Mouse (Mus musculus) liver, embryonic 16.5 days (tissue): ENCODE measurements around the gene Efcab7. TPM values are rescaled to one million over a fixed set of nuclear protein-coding genes. Genes with fewer than 3 reads are reported as not detected.
A peak's percentile ranks its signal among the peaks of the same experiment; 100 is the strongest.

Experiments
- ATAC-seq: fragments of 200-750 bp; cut with Nextera tagmentation; 2 replicates; pipeline ENCODE4 v1.8.0; 2017; ENCODE audit warnings: low read depth, mild to moderate bottlenecking, moderate number of reproducible peaks, moderate library complexity
- H3K27ac ChIP-seq: fragments of 300-500 bp; sonication (generic); 2 replicates; pipeline ENCODE4 v1.5.1; 2014; ENCODE audit warnings: mild to moderate bottlenecking, low read length
- H3K27me3 ChIP-seq: fragments of 300-500 bp; sonication (generic); 2 replicates; pipeline ENCODE4 v1.6.1; 2014; ENCODE audit warnings: low read depth, low read length, mixed read lengths; ENCODE audit not compliant: control insufficient read depth, insufficient read depth
- H3K36me3 ChIP-seq: fragments of 300-500 bp; sonication (generic); 2 replicates; pipeline ENCODE4 v1.6.1; 2014; ENCODE audit warnings: mild to moderate bottlenecking; ENCODE audit not compliant: control insufficient read depth, insufficient read depth
- H3K4me1 ChIP-seq: fragments of 300-500 bp; sonication (generic); 2 replicates; pipeline ENCODE4 v1.6.1; 2014; ENCODE audit warnings: low read depth, low read length, mixed read lengths; ENCODE audit not compliant: control insufficient read depth
- H3K4me2 ChIP-seq: fragments of 300-500 bp; sonication (generic); 2 replicates; pipeline ENCODE4 v1.6.1; 2014; ENCODE audit warnings: low read depth, low read length, mixed read lengths
- H3K4me3 ChIP-seq: fragments of 300-500 bp; sonication (generic); 2 replicates; pipeline ENCODE4 v1.5.1; 2014; ENCODE audit warnings: low read depth, mild to moderate bottlenecking, low read length
- H3K9ac ChIP-seq: fragments of 300-500 bp; sonication (generic); 2 replicates; pipeline ENCODE4 v1.6.1; 2014; ENCODE audit warnings: low read depth, low read length
- H3K9me3 ChIP-seq: fragments of 300-500 bp; sonication (generic); replicated peaks from 2 replicates; pipeline ENCODE4 v1.6.1; 2016; ENCODE audit warnings: low read length; ENCODE audit not compliant: control insufficient read depth
- WGBS: fragments of 180-500 bp; shearing (Covaris S2); extraction: QIAGEN DNeasy Blood & Tissue Kit; methylation state at CpG from one replicate; pipeline ENCODE4 v1.1.7; 2014; ENCODE audit not compliant: insufficient replicate concordance; 5-methylcytosine and 5-hydroxymethylcytosine counted together
- polyA plus RNA-seq: library from polyadenylated mRNA; unstranded; fragments of >200 nt; fragmentation: Nextera tagmentation; extraction: Ambion mirVana; gene quantifications from 2 replicates; pipeline ENCODE4 v1.2.1, GENCODE M21; 2015

Gene Efcab7
- polyA plus RNA-seq, 1 experiment from 2014 or later, result 2.4 TPM

GRCm38 (mm10) chr4:99926380-99926779 is 97.4 kb downstream of the Efcab7 start:
- H3K4me2 ChIP-seq, result no peak overlapping the region
- H3K4me1 ChIP-seq, result no peaks in the 10 kb centered on the region; the same call in 1 of the 2 replicates
- H3K9ac ChIP-seq, result no peak overlapping the region
- no peaks in the 10 kb centered on the region for H3K27me3 ChIP-seq
- H3K9me3 ChIP-seq, result no peaks in the 10 kb centered on the region
- H3K4me3 ChIP-seq, result no peak overlapping the region
- no peak overlapping the region for H3K27ac ChIP-seq
- H3K36me3 ChIP-seq, result no peaks in the 10 kb centered on the region
- WGBS, result 42% methylated on average over 4 of the region's 4 CpGs
- peak; percentile 17 for ATAC-seq

DNA sequence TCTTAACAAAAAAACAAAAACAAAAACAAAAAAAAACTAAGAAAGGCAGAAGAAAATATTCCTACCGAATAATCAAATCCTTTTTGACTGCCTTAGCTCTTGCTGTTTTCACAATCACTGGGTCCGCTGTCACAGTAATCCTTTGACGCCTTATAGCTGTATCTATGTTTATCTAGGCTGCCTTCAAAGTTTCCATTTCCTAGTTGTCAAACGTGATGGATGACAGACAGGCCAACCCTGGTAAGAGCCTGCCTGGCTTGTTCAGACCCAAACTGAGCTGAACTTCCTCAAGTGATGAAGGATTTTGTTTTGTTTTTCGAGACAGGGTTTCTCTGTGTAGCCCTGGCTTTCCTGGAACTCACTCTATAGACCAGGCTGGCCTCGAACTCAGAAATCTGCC is 99.5 kb downstream of the Efcab7 start:
- no peaks in the 10 kb centered on the region for H3K9me3 ChIP-seq
- H3K27ac ChIP-seq, result peak overlapping the region; percentile 26
- no peaks in the 10 kb centered on the region for H3K36me3 ChIP-seq
- no peak overlapping the region for H3K4me3 ChIP-seq
- no peak overlapping the region for H3K9ac ChIP-seq
- no peak for ATAC-seq
- 21% methylated on average over 6 of the region's 6 CpGs for WGBS
- no peak overlapping the region for H3K4me2 ChIP-seq
- no peaks in the 10 kb centered on the region for H3K27me3 ChIP-seq
- H3K4me1 ChIP-seq, result no peaks in the 10 kb centered on the region; the same call in none of the 2 replicates

GRCm38 (mm10) chr4:99929149-99929612 is 100.2 kb downstream of the Efcab7 start, which contains the start of gene Pgm1:
Pgm1 (plus strand) TSS chr4:99929414.
- 2% methylated on average over 23 of the region's 23 CpGs for WGBS
- peak within 1 kb of the TSS; percentile 74 for H3K4me2 ChIP-seq
- no peaks in the 10 kb centered on the region for H3K27me3 ChIP-seq
- peak within 1 kb of the TSS; percentile 94 for H3K27ac ChIP-seq
- ATAC-seq, result peak; percentile 84
- H3K4me3 ChIP-seq, result peak within 1 kb of the TSS; percentile 71
- H3K9ac ChIP-seq, result peak within 1 kb of the TSS; percentile 69
- H3K36me3 ChIP-seq, result no peaks in the 10 kb centered on the region
- no peaks in the 10 kb centered on the region for H3K9me3 ChIP-seq
- H3K4me1 ChIP-seq, result no peaks in the 10 kb centered on the region; the same call in none of the 2 replicates

- Histone ChIP-seq H3K4me3 (peak within 1 kb of the TSS; percentile 71), H3K27ac (peak within 1 kb of the TSS; percentile 94), H3K9me3 (no peaks in the 10 kb centered on the region), H3K27me3 (no peaks in the 10 kb centered on the region), H3K4me2 (peak within 1 kb of the TSS; percentile 74), H3K4me1 (no peaks in the 10 kb centered on the region; the same call in none of the 2 replicates), H3K9ac (peak within 1 kb of the TSS; percentile 69), H3K36me3 (no peaks in the 10 kb centered on the region)
- ATAC-seq, result peak; percentile 79
- 1% methylated on average over 54 of the region's 57 CpGs for WGBS
These were observed 100.9 kb downstream of the Efcab7 start, which contains the start of gene Itgb3bp for GRCm38 (mm10) chr4:99929613-99930517. Itgb3bp (minus strand) TSS chr4:99929813.

GRCm38 (mm10) chr4:99930518-99931239 is 101.7 kb downstream of the Efcab7 start:
- 46% methylated on average over 10 of the region's 10 CpGs for WGBS
- ATAC-seq, result no peak
- no peaks in the 10 kb centered on the region for H3K36me3 ChIP-seq

DNA sequence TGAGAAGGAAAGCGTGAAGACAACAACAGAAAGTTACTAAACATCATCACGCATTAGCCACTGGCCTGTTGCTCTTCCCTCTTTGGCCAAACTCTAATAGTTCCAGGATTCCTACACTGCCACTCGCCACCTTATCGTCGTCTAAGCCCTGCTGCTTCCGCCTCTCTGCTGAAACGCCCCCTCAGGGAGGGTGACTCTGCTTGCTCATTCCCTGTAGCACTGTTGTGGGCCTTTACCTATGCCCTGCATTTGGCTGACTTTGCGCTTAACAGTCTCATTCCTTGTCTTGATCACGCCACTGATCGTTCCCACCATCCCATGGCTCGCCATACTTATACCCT is 102.2 kb downstream of the Efcab7 start:
- no peaks in the 10 kb centered on the region; the same call in none of the 2 replicates for H3K4me1 ChIP-seq
- WGBS, result 57% methylated on average over 11 of the region's 11 CpGs
- peak overlapping the region; percentile 71 for H3K4me3 ChIP-seq
- no peaks in the 10 kb centered on the region for H3K9me3 ChIP-seq
- H3K27me3 ChIP-seq, result no peaks in the 10 kb centered on the region
- no peak overlapping the region; the same call in 1 of the 2 replicates for H3K9ac ChIP-seq
- H3K36me3 ChIP-seq, result no peaks in the 10 kb centered on the region
- no peak overlapping the region; the same call in 1 of the 2 replicates for H3K27ac ChIP-seq
- peak overlapping the region; percentile 74 for H3K4me2 ChIP-seq
- no peak for ATAC-seq

More at GRCm38 (mm10) chr4:99930518-99931239, 101.7 kb downstream of the Efcab7 start:
- H3K4me1 ChIP-seq, result no peaks in the 10 kb centered on the region; the same call in none of the 2 replicates
- H3K9ac ChIP-seq, result peak overlapping the region; percentile 2; the same call in 1 of the 2 replicates
- peak overlapping the region; percentile 74 for H3K4me2 ChIP-seq
- H3K9me3 ChIP-seq, result no peaks in the 10 kb centered on the region
- peak overlapping the region; percentile 71 for H3K4me3 ChIP-seq
- no peaks in the 10 kb centered on the region for H3K27me3 ChIP-seq
- peak overlapping the region; percentile 94 for H3K27ac ChIP-seq

DNA sequence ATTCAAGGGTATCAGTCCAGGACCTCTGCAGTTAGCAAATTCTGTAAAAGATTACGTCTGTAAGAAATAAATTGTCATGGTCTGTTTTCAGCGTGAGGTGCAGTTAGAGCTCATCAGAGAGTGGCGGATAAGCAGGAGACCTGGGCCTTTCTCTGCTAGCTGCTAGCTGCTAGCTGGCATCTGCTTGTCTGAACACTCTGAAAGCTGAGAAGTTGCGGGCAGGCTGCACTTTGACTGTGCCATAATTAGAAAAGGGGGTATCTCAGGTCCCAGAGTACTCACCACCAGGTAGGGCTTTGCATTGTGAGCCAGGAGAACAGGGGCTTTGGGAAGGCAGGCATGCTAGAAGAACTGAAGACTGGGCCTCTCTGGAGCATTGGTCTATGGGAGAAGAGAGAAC is 102.8 kb downstream of the Efcab7 start:
- Histone ChIP-seq H3K27ac (no peak overlapping the region), H3K9ac (no peak overlapping the region), H3K4me3 (peak overlapping the region; percentile 13), H3K4me1 (no peaks in the 10 kb centered on the region; the same call in none of the 2 replicates), H3K4me2 (peak overlapping the region; percentile 74; the same call in 1 of the 2 replicates), H3K9me3 (no peaks in the 10 kb centered on the region), H3K36me3 (no peaks in the 10 kb centered on the region), H3K27me3 (no peaks in the 10 kb centered on the region)
- no peak for ATAC-seq
- WGBS, result 79% methylated on average over 4 of the region's 4 CpGs

GRCm38 (mm10) chr4:99934859-99935258 is 105.9 kb downstream of the Efcab7 start:
- H3K36me3 ChIP-seq, result no peaks in the 10 kb centered on the region
- no peaks in the 10 kb centered on the region for H3K27me3 ChIP-seq
- 78% methylated on average over 7 of the region's 7 CpGs for WGBS

More at GRCm38 (mm10) chr4:99934859-99935258, 105.9 kb downstream of the Efcab7 start:
- no peak overlapping the region for H3K27ac ChIP-seq
- H3K4me3 ChIP-seq, result no peak overlapping the region
- no peaks in the 10 kb centered on the region for H3K9me3 ChIP-seq
- no peaks in the 10 kb centered on the region; the same call in none of the 2 replicates for H3K4me1 ChIP-seq
- H3K9ac ChIP-seq, result no peak overlapping the region
- no peak for ATAC-seq
- no peak overlapping the region for H3K4me2 ChIP-seq
